Mouse (Mus musculus) natural killer cell, adult 2 months (primary cell): Measurements from ENCODE around the gene Rnf43.
A peak's percentile ranks its signal among the peaks of the same experiment; 100 is the strongest.

Experiments used
- DNase-seq, 2 experiments: peaks; one replicate each; pipeline ENCODE4 v3.0.0; 2022; ENCODE audit warnings: low spot score in 2 of 2

Gene Rnf43

DNA sequence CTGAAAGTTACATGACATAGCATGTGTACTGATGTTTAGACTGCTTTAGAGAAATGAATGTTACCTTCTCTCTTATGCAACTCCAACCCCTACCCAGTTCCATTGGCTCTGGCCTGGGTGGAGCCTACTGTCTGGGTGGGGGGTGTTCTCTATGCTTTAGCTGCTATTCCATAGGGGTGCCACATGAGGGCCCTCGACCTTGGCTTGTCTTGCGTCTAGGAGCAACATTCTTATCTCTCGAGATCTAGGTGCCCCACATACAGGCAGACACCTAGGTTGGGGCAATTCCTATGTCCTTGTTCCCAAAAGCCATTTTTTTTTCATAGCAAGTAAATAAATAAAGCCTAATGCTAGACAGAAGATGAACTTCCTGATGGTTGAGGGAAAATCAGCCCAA, 97.1 kb downstream of the Rnf43 start:
- DNase-seq = peak; percentile 79 to 85

DNA sequence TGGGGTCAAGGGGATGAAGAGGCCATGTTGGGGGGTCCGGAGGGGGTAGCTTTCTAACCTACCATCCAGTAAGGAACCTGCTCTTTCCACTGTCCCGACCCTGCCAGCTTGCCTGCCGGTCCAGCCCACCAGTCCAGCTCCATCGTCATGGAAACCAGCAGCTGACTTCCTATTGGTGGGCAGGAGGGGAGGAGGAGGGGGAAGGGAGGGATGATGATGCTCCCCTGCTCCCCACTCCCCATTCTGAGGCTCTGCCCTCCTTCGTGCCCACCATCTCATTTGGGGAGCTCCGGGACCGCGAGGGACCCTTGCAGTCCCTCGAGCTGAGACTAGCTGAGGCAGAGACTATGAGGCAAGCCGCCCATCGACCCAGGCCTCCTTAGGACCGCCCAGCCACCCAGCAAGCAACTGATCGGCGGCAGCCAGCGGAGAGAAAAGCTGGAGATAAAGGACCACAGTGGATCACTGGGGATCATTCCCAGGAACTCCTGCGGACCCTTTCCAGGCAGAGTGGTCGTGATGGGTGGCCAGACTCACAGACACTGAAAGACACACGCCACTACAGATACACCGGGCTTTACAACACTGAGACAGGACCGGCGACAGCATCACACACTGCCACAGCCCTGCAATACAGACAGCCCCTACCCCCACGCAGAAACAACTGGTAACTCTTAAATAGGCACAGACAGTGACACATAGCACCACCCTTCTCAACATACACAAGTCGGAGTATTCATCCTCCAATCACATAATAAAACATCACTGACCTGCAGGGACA, 98.0 kb downstream of the Rnf43 start, which contains the start of gene Tspoap1:
Tspoap1 (plus strand) TSS at position 241 of the 781 bp plus-strand sequence.
- DNase-seq = peak in 1 of 2 experiments; percentile 39

DNA sequence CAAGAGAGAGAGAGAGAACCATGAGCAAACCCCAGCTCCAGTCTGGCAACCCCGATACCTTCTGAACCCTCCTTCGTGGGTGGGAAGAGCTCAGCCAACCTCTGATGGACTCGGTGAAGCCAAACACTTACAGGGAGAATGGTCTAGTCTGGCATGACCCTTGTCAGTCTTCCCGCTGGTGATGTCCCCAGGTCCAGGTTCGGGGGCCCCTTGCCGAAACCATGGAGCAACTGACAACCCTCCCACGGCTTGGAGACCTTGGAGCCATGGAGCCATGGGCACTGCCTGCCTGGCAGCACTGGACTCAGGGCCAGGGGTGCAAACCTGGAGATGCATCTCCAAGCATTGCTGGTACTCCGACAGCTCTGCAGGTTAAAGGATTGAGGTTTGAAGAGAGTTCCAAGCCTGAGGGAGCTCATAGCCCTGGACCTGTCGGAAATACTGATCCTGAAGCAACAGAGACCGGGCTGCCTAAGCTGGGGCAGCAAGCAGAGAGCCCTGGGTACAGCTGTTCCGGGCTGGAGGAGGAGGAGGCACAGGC, 98.7 kb downstream of the Rnf43 start:
- no peak for DNase-seq

DNA sequence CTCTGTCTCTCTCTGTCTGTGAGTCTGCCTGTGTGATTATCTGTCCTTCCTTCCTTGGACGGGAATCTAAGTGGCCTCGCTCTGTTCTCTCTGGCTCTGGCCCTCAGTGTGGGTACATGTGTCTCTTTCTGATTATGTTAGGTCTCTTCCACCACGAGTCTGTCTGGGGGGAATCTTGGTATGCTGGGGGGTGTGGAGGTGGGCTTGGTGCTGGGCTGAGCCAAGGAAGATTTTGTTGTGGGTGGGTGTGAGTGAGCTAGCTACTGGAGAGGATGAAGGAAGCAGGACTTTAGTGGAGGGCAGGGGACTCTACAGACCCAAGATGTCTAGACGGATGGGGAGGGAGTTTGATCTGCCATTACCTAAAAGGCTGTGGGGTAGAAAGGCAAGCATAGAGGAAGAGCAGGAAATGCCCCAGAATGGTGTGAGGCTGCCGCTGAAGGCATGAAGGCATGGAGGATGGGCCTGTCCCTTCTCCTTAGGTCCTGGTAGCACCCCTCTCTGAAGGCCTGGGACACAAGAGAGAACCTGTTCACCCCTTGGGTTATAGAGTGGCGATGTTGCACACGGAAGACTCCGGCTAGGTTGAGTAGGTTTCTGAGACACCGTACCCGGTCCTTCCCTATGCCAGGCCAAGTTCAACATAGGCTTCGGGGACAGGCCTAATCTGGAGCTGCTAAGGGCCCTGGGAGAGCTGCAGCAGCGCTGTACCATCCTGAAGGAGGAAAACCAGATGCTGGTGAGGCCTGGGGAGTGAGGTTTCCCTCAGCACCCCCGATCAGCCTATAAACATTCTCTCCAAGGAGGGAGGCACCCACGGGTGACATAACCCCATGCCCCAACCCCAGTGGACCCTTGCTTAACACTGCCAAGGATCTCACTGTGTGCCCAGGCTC, 99.5 kb downstream of the Rnf43 start:
- DNase-seq = no peak

DNA sequence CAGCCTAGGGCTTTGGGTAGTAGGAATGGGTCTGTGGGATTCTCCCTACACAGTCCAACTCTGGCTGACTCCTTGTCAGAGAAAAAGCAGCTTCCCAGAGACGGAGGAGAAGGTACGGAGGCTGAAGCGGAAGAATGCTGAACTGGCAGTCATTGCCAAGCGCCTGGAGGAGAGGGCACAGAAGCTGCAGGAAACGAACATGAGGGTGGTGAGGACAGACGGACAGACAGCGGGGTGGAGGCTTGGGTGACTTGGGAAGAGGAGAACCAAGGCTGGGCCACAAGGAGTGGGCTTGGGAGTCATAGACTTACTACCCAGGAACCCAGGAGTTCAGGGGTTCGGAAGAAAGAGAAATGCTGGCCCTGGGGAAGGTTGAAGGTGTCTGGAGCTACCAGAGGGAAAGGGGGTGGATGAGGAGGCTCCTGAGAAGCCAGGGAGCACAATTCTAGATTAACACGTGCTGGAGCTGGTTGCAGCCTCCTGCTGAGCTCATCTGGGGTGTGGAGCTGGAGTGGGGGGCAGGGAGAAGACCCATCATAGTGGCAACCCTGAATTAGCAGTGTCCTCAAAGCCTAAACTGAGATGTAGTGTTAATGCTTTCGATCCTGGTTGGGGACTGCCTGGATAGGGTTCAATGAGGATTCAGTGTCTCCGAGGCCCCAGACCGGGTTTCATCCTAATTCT, 100.3 kb downstream of the Rnf43 start:
- no peak for DNase-seq

DNA sequence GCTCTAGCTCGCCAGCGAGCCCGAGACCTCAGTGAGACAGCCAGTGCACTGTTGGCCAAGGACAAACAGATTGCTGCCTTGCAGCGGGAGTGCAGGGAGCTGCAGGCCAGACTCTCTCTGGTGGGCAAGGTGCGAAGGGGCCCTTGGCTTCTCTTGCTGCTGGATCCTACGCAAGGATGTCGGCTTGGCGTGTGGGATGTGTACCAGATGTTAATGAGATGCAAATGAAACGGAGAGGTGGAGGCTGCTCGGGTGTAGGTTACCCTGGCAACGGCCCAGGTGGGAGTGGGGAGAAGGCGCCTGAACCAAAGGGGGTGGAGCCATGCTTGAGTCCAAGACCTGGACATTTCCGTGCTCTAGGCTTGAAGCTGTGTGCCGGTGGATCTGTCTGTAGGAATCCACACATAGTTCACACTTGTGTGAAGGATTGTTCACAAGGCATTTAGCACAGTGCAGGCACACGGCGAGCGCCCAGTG, 101.0 kb downstream of the Rnf43 start:
- no peak for DNase-seq

DNA sequence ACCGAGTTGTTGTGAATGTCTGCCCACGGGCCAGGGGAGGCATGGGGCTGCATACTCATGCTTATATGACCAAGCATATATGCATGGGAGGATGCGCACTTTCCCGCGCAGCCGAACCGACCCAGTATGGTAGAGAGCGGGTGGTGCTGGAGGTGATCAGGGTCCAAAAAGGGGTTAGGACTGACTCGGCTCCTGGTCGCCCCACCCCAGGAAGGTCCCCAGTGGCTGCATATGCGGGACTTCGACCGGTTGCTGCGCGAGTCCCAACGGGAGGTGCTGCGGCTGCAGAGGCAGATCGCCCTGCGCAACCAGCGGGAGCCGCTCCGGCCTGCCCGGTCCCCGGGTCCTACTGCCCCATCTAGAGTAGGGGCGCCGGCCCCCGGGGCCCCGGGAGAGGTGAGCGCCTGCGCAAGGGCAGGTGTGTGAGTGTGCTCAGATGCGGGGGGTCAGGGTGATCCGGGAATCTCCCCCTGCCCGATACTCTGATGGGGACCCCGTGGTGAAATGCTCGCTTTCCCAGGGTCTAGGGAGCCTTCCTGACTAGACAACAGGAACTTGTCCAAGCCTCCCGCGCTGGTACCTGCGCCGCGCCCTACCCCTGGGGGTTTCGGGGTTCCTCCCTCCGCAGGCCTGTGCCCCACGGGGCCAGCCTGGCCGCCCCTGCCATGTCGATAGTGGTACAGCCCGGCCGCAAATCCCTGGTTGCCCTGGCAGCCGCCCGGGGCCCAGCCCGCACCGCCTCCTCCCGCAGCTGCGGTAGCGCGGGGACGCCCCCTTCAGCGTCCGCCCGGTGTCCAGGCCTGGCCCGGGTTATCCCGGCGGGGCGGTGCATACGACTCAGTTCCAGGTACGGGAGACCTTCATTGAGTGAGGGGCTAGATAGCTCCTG, 101.7 kb downstream of the Rnf43 start:
- DNase-seq = peak in 1 of 2 experiments; percentile 53

DNA sequence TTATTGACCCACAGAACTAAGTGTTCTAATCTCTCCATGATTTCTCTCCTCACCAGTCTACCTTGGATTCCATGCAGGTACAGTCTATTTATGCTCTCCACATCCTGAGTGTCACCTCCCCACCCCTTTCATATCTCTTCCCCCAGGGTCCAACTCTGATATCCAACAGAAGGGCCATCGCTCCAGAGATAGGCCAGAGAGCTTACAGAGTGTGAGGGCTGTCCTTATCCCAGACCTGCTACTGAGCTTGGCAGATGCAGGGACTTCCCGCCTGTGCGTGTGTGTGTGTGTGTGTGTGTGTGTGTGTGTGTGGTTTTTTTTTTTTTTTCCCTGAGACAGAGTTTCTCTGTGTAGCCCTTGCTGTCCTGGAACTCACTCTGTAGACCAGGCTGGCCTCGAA, 106.2 kb downstream of the Rnf43 start:
- DNase-seq = no peak

DNA sequence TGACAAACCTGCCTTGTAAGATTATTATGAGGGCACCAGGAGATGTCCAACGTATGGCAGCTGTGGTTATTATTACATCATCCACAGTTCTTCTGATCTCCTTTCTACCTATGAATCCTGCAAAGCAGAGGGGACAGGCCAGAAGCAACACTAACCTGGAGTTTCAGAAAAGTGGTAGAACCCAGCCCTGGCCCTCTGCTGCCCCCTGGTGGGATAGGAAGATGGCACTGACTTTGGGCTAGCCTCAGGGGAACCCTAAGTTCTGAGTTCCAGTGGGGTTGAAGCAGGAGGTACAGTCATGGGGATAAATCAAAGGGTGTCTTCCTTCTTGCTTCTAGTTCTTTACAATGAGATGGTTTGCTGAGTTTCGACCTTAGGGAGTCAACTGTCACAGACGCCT, 108.5 kb downstream of the Rnf43 start:
- peak; percentile 82 to 89 for DNase-seq

DNA sequence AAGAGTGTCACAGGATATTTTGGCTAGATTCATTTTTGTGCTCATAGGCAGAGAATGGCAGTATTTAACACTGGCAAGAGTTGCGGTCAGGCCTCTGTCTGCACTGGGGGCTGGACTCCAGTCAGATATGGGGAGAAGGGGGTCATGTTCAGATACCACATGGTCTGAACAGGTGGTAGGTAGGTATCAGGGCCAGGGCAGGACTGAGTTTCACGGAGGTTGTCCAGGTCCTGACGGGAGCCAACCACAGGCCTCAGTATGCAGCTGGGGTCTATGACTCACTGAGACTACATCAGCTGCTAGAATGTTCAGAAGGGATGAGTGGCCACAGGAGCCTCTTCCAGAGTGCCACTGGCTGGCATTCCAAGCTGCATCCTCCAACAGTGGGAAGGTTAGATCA, 109.8 kb downstream of the Rnf43 start:
- DNase-seq = no peak

DNA sequence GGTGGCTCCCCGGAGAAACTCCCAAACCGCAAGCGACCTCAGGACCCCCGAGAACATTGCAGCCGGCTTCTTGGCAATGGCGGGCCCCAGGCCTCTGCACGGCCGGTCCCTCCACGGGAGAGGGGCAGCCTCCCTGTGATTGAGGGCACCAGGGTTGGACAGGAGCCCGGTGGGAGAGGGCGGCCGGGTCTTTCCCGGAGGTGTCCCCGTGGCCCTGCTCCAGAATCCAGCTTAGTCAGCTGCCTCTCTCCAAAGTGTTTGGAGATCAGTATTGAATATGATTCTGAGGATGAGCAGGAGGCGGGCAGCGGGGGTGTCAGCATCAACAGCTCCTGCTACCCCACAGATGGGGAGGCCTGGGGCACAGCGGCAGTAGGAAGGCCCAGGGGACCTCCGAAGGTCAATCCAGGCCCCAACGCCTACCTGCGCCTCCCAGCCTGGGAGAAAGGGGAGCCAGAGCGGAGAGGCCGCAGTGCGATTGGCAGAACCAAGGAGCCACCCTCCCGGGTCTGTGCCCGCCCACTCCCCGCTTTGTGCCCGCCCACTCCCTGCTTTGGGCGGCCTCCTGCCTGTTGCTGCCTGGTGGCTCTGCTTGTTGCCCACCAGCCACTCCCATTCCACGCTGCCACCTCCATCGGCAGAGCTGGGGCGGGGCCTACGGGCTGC, 115.7 kb downstream of the Rnf43 start:
- no peak for DNase-seq

DNA sequence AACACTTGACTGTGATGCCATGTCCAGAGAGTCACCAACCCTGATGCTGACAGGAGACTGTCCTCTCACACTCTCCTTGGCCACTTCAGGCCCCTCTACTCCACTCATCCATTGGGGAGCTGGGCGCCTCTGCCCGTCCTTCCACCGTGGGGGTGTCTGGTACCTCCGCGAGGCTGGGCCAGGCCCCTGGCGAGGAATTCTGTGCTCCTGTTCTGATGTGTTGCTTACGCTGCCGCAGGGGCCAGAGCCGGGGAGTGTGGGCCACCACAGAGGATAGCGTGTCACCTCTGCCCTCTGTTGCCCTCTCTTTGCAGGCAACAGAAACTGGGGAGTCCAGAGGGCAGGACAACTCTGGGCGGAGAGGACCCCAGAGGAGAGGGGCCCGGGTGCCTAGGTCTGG, 116.4 kb downstream of the Rnf43 start:
- no peak for DNase-seq

DNA sequence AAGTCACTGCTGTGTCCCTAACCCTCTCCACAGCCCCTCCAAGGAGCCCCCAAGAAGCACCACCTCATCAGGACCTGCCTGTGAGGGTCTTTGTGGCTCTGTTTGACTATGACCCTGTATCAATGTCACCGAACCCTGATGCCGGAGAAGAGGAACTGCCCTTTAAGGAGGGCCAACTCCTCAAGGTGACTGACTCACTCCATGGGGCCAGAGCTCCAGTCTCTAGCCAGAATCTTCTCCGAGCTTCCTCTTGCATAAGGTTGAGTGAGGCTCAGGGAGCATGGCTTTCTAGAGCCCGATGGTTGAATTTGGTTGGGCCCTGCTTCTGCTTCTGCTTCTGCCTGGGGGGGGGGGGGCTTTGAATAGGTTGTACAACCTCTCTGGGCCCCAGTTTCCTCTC, 116.9 kb downstream of the Rnf43 start:
- DNase-seq = no peak

DNA sequence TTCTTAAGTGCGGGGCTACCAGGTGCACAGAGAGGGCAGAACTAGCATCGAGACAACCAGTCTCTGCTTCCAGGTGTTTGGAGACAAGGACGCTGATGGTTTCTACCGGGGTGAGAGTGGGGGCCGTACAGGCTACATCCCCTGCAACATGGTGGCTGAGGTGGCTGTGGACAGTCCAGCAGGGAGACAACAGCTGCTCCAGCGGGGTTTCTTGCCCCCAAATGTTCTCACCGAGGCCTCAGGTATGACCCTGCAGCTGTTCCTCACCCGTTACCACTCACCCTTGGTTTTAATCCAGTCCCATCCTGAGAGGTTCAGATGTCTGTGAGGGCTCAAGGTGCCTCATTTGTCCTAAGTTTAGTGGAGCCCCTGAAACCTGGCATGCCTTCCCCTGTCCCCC, 117.6 kb downstream of the Rnf43 start:
- no peak for DNase-seq
